Mouse (Mus musculus) neural tube, embryonic 14.5 days (tissue): ENCODE results near the gene Nrxn3. TPM values are rescaled to one million over a fixed set of nuclear protein-coding genes. Genes with fewer than 3 reads are reported as not detected.

Source experiments
- ATAC-seq: fragments of 200-750 bp; cut with Nextera tagmentation; 2 replicates; pipeline ENCODE4 v1.8.0; 2017; ENCODE audit warnings: low read depth, mild to moderate bottlenecking, moderate TSS enrichment, moderate library complexity
- H3K27ac ChIP-seq: fragments of 300-500 bp; sonication (generic); 2 replicates; pipeline ENCODE4 v1.5.1; 2014; ENCODE audit warnings: low read depth, mild to moderate bottlenecking, control low read depth, low read length, moderate library complexity, mixed read lengths
- H3K27me3 ChIP-seq: fragments of 300-500 bp; sonication (generic); 2 replicates; pipeline ENCODE4 v1.6.1; 2014; ENCODE audit warnings: low read length; ENCODE audit not compliant: control insufficient read depth, insufficient read depth
- H3K36me3 ChIP-seq: fragments of 300-500 bp; sonication (generic); 2 replicates; pipeline ENCODE4 v1.6.1; 2014; ENCODE audit warnings: low read length, mixed read lengths; ENCODE audit not compliant: control insufficient read depth, insufficient read depth
- H3K4me1 ChIP-seq: fragments of 300-500 bp; sonication (generic); 2 replicates; pipeline ENCODE4 v1.6.1; 2014; ENCODE audit warnings: low read length; ENCODE audit not compliant: control insufficient read depth, insufficient read depth
- H3K4me2 ChIP-seq: fragments of 300-500 bp; sonication (generic); 2 replicates; pipeline ENCODE4 v1.6.1; 2014; ENCODE audit warnings: mild to moderate bottlenecking, low read depth, low read length, control low read depth
- H3K4me3 ChIP-seq: fragments of 300-500 bp; sonication (generic); 2 replicates; pipeline ENCODE4 v1.5.1; 2014; ENCODE audit warnings: low read depth, low read length, control low read depth, mixed read lengths
- H3K9ac ChIP-seq: fragments of 300-500 bp; sonication (generic); replicated peaks from 2 replicates; pipeline ENCODE4 v1.6.1; 2014; ENCODE audit warnings: low read depth, mild to moderate bottlenecking, control low read depth, low read length, mixed read lengths
- H3K9me3 ChIP-seq: fragments of 300-500 bp; sonication (generic); 2 replicates; pipeline ENCODE4 v1.6.1; 2016; ENCODE audit warnings: low read length; ENCODE audit not compliant: control insufficient read depth
- WGBS: fragments of 180-500 bp; shearing (Covaris S2); extraction: QIAGEN DNeasy Blood & Tissue Kit; methylation state at CpG from one replicate; pipeline ENCODE4 v1.1.7; 2014; 5-methylcytosine and 5-hydroxymethylcytosine counted together
- polyA plus RNA-seq: library from polyadenylated mRNA; unstranded; fragments of >200 nt; fragmentation: Nextera tagmentation; extraction: Ambion mirVana; gene quantifications from 2 replicates; pipeline ENCODE4 v1.2.1, GENCODE M21; 2014

Nrxn3 gene
- 118 and 159 TPM in 2 replicates for polyA plus RNA-seq

GRCm38 (mm10) chr12:88722691-88723070 is at the start of gene Nrxn3:
Nrxn3 (plus strand) TSS chr12:88722876.
- peak; percentile 94 for ATAC-seq
- Histone ChIP-seq H3K27me3 (no peaks in the 10 kb centered on the region), H3K9ac (peak within 1 kb of the TSS; percentile 50), H3K4me2 (peak within 1 kb of the TSS; percentile 56), H3K9me3 (no peaks in the 10 kb centered on the region), H3K27ac (0 out of 2 replicates have a peak within 1 kb of the TSS, but pooled peaks have one; percentile 28), H3K36me3 (no peaks in the 10 kb centered on the region), H3K4me1 (no peaks in the 10 kb centered on the region), H3K4me3 (peak within 1 kb of the TSS; percentile 48)
- whole genome bisulfite sequencing: under 1% methylated on average over 9 of the region's 9 CpGs

GRCm38 (mm10) chr12:88704159-88704846 is 18.4 kb upstream of the Nrxn3 start:
- H3K9me3 ChIP-seq: no peaks in the 10 kb centered on the region
- no peaks in the 10 kb centered on the region for H3K27me3 ChIP-seq
- no peak overlapping the region for H3K9ac ChIP-seq
- WGBS: 18% methylated on average over 10 of the region's 10 CpGs
- H3K36me3 ChIP-seq: no peaks in the 10 kb centered on the region
- no peaks in the 10 kb centered on the region for H3K4me1 ChIP-seq
- no peak overlapping the region for H3K4me3 ChIP-seq
- peak; percentile 78 for ATAC-seq
- H3K27ac ChIP-seq: no peak overlapping the region
- H3K4me2 ChIP-seq: no peak overlapping the region

GRCm38 (mm10) chr12:88705959-88706358 is 16.7 kb upstream of the Nrxn3 start:
- Histone ChIP-seq H3K36me3 (no peaks in the 10 kb centered on the region), H3K4me3 (no peak overlapping the region), H3K9ac (no peak overlapping the region), H3K9me3 (no peaks in the 10 kb centered on the region), H3K4me1 (no peaks in the 10 kb centered on the region), H3K27ac (no peak overlapping the region), H3K4me2 (no peak overlapping the region), H3K27me3 (no peaks in the 10 kb centered on the region)
- ATAC-seq: no peak
- WGBS: 79% methylated on average over 3 of the region's 3 CpGs

DNA sequence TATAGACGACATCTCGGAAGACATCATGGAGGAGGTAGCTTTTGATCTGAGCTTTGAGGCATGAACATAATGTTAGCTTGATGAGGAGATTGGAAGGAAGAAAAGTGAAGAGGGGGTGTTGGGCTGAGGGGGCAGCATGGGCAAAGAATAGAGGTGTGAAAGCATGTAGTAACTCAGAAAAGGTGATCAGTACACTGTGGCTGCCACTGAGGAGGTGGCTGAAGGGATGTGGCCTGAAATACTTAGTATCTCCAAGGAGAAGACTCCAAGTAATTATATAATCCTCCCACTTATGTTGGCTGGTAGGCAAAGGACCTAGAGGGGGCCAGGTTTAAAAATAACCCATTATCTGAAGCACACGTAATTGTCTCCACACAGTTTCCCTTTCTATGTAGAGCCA is 14.9 kb upstream of the Nrxn3 start:
- H3K9ac ChIP-seq: no peak overlapping the region
- ATAC-seq: no peak
- no peaks in the 10 kb centered on the region for H3K4me1 ChIP-seq
- no peak overlapping the region for H3K4me2 ChIP-seq
- no peaks in the 10 kb centered on the region for H3K27me3 ChIP-seq
- no peak overlapping the region for H3K27ac ChIP-seq
- H3K36me3 ChIP-seq: no peaks in the 10 kb centered on the region
- no peak overlapping the region for H3K4me3 ChIP-seq
- no peaks in the 10 kb centered on the region for H3K9me3 ChIP-seq
- 85% methylated on average over 3 of the region's 3 CpGs for WGBS

DNA sequence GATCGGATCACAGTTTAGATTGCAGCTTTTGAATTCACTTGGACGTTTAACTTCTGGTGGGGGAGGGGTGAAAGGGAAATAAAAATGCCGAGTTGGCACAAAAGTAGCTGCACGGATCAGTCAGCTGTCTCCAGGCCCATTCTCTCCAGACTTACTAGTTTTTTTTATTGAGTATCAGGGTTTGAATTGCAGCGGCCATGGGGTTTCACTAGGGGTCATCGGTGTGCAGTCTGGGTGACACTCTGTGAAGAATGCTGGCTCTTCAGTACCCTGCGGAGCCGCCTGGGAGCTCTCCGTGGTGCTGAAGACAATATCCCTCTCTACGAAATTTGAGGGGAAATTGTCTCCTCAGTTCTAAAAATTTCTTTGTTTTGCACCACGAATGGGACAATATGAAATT is 13.5 kb upstream of the Nrxn3 start:
- no peaks in the 10 kb centered on the region for H3K36me3 ChIP-seq
- H3K27me3 ChIP-seq: no peaks in the 10 kb centered on the region
- H3K27ac ChIP-seq: no peak overlapping the region
- WGBS: 7% methylated on average over 11 of the region's 11 CpGs
- H3K4me3 ChIP-seq: no peak overlapping the region
- ATAC-seq: peak; percentile 77; the same call in 1 of the 2 replicates
- no peak overlapping the region for H3K9ac ChIP-seq
- no peaks in the 10 kb centered on the region for H3K9me3 ChIP-seq
- H3K4me1 ChIP-seq: no peaks in the 10 kb centered on the region
- no peak overlapping the region for H3K4me2 ChIP-seq

DNA sequence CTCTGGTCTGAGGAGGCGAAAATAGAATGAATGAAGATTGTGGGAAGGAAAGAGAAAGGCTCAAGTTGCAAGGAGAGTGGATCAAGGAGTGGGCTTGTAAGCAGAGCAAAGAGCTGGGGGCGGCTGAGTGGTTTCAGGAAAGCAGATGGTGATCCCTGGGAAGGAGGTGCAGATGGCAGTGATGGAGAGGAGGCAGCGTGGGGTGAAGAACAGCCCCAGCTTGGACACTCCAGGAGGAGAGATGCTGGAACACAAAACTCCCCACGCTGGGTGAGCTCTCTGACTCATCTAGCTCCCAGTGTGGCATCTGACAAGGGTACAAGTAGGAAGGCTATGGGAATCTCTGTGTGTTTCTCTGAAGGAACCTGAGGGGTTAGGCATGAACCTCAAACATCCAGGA is 9.2 kb upstream of the Nrxn3 start:
- Histone ChIP-seq H3K36me3 (no peaks in the 10 kb centered on the region), H3K9me3 (no peaks in the 10 kb centered on the region), H3K4me1 (no peaks in the 10 kb centered on the region), H3K4me3 (no peak overlapping the region), H3K27me3 (no peaks in the 10 kb centered on the region), H3K9ac (no peak overlapping the region), H3K4me2 (no peak overlapping the region), H3K27ac (no peak overlapping the region)
- ATAC-seq: no peak
- WGBS: 76% methylated on average over 4 of the region's 4 CpGs

DNA sequence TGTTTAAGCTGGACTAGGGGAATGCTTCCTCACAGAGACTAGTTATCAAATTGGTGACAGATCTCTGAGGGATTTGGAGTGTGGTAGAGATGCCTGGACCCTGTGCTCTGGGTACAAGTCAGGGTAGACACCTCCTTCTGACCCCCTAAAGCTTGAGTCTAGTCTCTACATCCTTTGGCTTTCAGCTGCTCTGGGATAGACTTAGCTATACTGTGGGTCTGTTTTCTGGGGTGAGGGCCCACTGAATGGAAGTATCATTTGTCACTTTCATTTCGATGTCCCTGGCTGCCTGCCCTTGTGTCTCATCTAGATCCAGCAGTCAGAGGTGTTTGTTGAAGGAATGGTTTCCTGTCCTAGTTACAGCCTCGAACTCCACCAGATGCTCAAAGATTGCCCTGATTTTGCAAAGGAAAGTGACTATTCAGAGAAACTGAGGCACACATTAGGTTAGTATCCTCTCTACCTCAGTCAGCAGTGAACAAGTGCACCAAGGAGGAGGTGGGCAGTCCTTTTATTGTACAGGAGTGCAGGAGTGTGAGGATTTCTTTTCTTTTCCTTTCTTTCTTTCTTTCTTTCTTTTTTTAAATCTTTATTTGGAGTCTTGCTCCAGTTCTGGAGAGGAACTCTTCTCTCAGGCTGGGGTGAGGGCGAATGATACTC is 515 bp upstream of the Nrxn3 start:
- Histone ChIP-seq H3K4me1 (no peaks in the 10 kb centered on the region), H3K27ac (no peak overlapping the region), H3K4me2 (peak overlapping the region; percentile 56; the same call in 1 of the 2 replicates), H3K36me3 (no peaks in the 10 kb centered on the region), H3K9ac (no peak overlapping the region), H3K4me3 (no peak overlapping the region), H3K27me3 (no peaks in the 10 kb centered on the region), H3K9me3 (no peaks in the 10 kb centered on the region)
- ATAC-seq: no peak
- WGBS: 37% methylated on average over 3 of the region's 3 CpGs

DNA sequence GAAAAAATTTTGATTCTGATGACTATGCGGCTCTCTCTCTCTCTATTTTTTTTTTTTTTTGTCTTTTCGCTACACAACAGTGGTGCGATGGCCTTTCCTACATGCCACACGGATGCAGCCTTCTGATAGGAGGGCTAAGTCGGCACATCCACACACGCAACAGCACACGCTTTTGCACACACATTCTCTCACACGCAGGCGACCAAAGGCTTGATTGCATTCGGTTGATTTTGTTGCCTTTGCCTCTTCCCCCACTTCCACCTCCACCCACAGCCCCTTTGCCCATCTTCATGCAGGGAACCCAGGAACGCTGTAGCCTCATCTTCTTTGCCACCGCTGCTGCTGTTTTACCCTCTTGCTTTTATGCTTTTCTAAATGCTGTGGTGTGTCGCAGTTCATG is 3.6 kb downstream of the Nrxn3 start:
- Histone ChIP-seq H3K9ac (peak overlapping the region; percentile 50), H3K27me3 (no peaks in the 10 kb centered on the region), H3K4me1 (no peaks in the 10 kb centered on the region), H3K4me2 (peak overlapping the region; percentile 56), H3K9me3 (no peaks in the 10 kb centered on the region), H3K36me3 (no peaks in the 10 kb centered on the region), H3K4me3 (peak overlapping the region; percentile 48), H3K27ac (peak overlapping the region; percentile 88)
- peak; percentile 35; the same call in 1 of the 2 replicates for ATAC-seq
- WGBS: 75% methylated on average over 13 of the region's 13 CpGs

- H3K9ac ChIP-seq: peak overlapping the region; percentile 50
- H3K27me3 ChIP-seq: no peaks in the 10 kb centered on the region
- H3K36me3 ChIP-seq: no peaks in the 10 kb centered on the region
- peak; percentile 57 for ATAC-seq
- no peaks in the 10 kb centered on the region for H3K9me3 ChIP-seq
- peak overlapping the region; percentile 88 for H3K27ac ChIP-seq
- H3K4me3 ChIP-seq: peak overlapping the region; percentile 48
- H3K4me2 ChIP-seq: peak overlapping the region; percentile 56
- 65% methylated on average over 6 of the region's 6 CpGs for WGBS
- no peaks in the 10 kb centered on the region for H3K4me1 ChIP-seq
These were observed 4.1 kb downstream of the Nrxn3 start for GRCm38 (mm10) chr12:88726755-88727154.
